Mouse (Mus musculus) C2C12 (cell line): ENCODE data around the gene Slc41a2.

Experiments used
- CEBPB ChIP-seq: IDR thresholded peaks from one replicate; pipeline ENCODE4 v1.6.1; 2011; ENCODE audit warnings: low read depth, mild to moderate bottlenecking, control low read depth, moderate library complexity
- CTCF ChIP-seq: IDR thresholded peaks from one replicate; pipeline ENCODE4 v1.5.1; 2011; ENCODE audit not compliant: control insufficient read depth, insufficient read depth, insufficient read length
- FOSL1 ChIP-seq: IDR thresholded peaks from one replicate; pipeline ENCODE4 v1.8.0; 2011; ENCODE audit warnings: mild to moderate bottlenecking, low read length; ENCODE audit not compliant: poor library complexity, insufficient read depth, severe bottlenecking
- MAX ChIP-seq: IDR thresholded peaks from one replicate; pipeline ENCODE4 v1.6.1; 2011; ENCODE audit warnings: mild to moderate bottlenecking, control low read depth
- MYOD1 ChIP-seq: IDR thresholded peaks from one replicate; pipeline ENCODE4 v1.6.1; 2011; ENCODE audit warnings: low read depth; ENCODE audit not compliant: control insufficient read depth, insufficient read length
- MYOG ChIP-seq: IDR thresholded peaks from one replicate; pipeline ENCODE4 v1.6.1; 2011; ENCODE audit not compliant: control insufficient read depth, insufficient read length; ENCODE audit errors: extremely low read depth
- USF1 ChIP-seq: IDR thresholded peaks from one replicate; pipeline ENCODE4 v1.6.1; 2011; ENCODE audit warnings: low read depth, mild to moderate bottlenecking, control low read depth, moderate library complexity

DNA sequence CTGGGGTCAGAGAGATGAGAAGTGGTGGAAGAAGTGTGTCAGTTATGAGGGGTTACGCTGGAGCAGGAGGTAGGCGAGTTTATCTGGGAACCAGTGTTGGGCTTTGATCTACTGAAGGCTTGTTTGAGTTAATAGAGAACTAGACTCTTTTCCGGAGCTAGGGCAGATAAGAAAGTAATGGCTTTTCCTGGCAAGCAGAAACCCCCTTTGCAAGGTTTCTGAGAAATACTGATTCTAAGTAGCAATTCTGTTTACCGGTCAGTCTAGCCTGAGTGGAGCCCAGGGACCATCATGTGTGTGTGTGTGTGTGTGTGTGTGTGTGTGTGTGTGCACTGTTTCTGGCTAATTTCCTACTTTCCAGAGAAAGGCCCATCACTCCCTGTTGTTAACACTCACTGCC, 109.1 kb downstream of the Slc41a2 start:
- TF ChIP-seq CTCF (no peak), MAX (no peak), USF1 (no peak), MYOG (no peak), FOSL1 (no peak), CEBPB (no peak), MYOD1 (no peak)
